Mouse (Mus musculus): Measurements from ENCODE around the gene Slc22a23. TPM values are rescaled to one million over a fixed set of nuclear protein-coding genes. Genes with fewer than 3 reads are reported as not detected.

Gene Slc22a23
- polyA plus RNA-seq, 2 experiments: 9.3 to 21.4 TPM

- no peaks in the 10 kb centered on the region for H3K27me3 ChIP-seq (ENCODE audit: control insufficient read depth, insufficient read depth, low read length)
- H3K36me3 ChIP-seq (replicated peaks; ENCODE audit: control insufficient read depth, insufficient read depth, low read depth): no peaks in the 10 kb centered on the region; the same call in none of the 2 replicates
- H3K4me1 ChIP-seq (replicated peaks; ENCODE audit: control insufficient read depth in 2 of 2, insufficient read depth in 2 of 2, low read length in 1 of 2): peaks cover 0 to 15% of the 10 kb centered on the region in 2 experiments; a peak in 2 of 4 replicates
- H3K4me2 ChIP-seq (ENCODE audit: low read depth): no peak overlapping the region
- H3K4me3 ChIP-seq (ENCODE audit: insufficient read depth in 1 of 2, low read depth in 2 of 2, low read length in 2 of 2): no peak overlapping the region
- DNase-seq (ENCODE audit: low read depth in 3 of 3, low spot score in 3 of 3) (no peak), ATAC-seq (ENCODE audit: insufficient read depth) (no peak)
- whole genome bisulfite sequencing (ENCODE audit: insufficient replicate concordance): 65% methylated on average over 6 of the region's 6 CpGs
- TF ChIP-seq EP300 (IDR thresholded peaks at IDR 0.05; ENCODE audit: low read depth) (no peak), CTCF (IDR thresholded peaks at IDR 0.05; ENCODE audit: low read depth) (no peak)
- no peaks in the 10 kb centered on the region for H3K9me3 ChIP-seq (ENCODE audit: control insufficient read depth, low read length)
- H3K27ac ChIP-seq: no peak overlapping the region
- no peak overlapping the region for H3K9ac ChIP-seq (replicated peaks)
Observed at GRCm38 (mm10) chr13:34232992-34233391, 112.0 kb downstream of the Slc22a23 start.

GRCm38 (mm10) chr13:34228905-34229304 lies 116.1 kb downstream of the Slc22a23 start:
- TF ChIP-seq EP300 (IDR thresholded peaks at IDR 0.05; ENCODE audit: low read depth): no peak
- TF ChIP-seq CTCF (IDR thresholded peaks at IDR 0.05; ENCODE audit: low read depth): no peak
- Histone ChIP-seq H3K4me1 (replicated peaks; ENCODE audit: control insufficient read depth in 2 of 2, insufficient read depth in 2 of 2, low read length in 1 of 2) (peaks cover 0 to 18% of the 10 kb centered on the region in 2 experiments; a peak in 2 of 4 replicates), H3K27ac (no peak overlapping the region), H3K4me3 (ENCODE audit: insufficient read depth in 1 of 2, low read depth in 2 of 2, low read length in 2 of 2) (no peak overlapping the region), H3K9me3 (ENCODE audit: control insufficient read depth, low read length) (no peaks in the 10 kb centered on the region), H3K36me3 (replicated peaks; ENCODE audit: control insufficient read depth, insufficient read depth, low read depth) (peaks cover 2% of the 10 kb centered on the region), H3K27me3 (ENCODE audit: control insufficient read depth, insufficient read depth, low read length) (no peaks in the 10 kb centered on the region), H3K4me2 (ENCODE audit: low read depth) (no peak overlapping the region), H3K9ac (replicated peaks) (no peak overlapping the region)
- peak; percentile 22; the same call in 1 of the 2 replicates for ATAC-seq (ENCODE audit: insufficient read depth)
- 39% methylated on average over 4 of the region's 4 CpGs for WGBS (ENCODE audit: insufficient replicate concordance)
- no peak for DNase-seq (ENCODE audit: low read depth in 3 of 3, low spot score in 3 of 3)

- WGBS (ENCODE audit: insufficient replicate concordance): 57% methylated on average over 12 of the region's 12 CpGs
- no peak for DNase-seq (ENCODE audit: low read depth in 3 of 3, low spot score in 3 of 3)
- no peaks in the 10 kb centered on the region for H3K9me3 ChIP-seq (ENCODE audit: control insufficient read depth, low read length)
- ATAC-seq (ENCODE audit: insufficient read depth): no peak
- H3K27me3 ChIP-seq (ENCODE audit: control insufficient read depth, insufficient read depth, low read length): no peaks in the 10 kb centered on the region
- peak overlapping the region; percentile 6; the same call in 1 of the 2 replicates for H3K4me2 ChIP-seq (ENCODE audit: low read depth)
- H3K9ac ChIP-seq (replicated peaks): no peak overlapping the region
- no peak for TF ChIP-seq CTCF (IDR thresholded peaks at IDR 0.05; ENCODE audit: low read depth)
- no peak for TF ChIP-seq EP300 (IDR thresholded peaks at IDR 0.05; ENCODE audit: low read depth)
- H3K4me3 ChIP-seq (ENCODE audit: insufficient read depth in 1 of 2, low read depth in 2 of 2, low read length in 2 of 2): no peak overlapping the region
- H3K4me1 ChIP-seq (replicated peaks; ENCODE audit: control insufficient read depth in 2 of 2, insufficient read depth in 2 of 2, low read length in 1 of 2): peaks cover 0 to 18% of the 10 kb centered on the region in 2 experiments; a peak in 2 of 4 replicates
- peaks cover 2% of the 10 kb centered on the region; the same call in 1 of the 2 replicates for H3K36me3 ChIP-seq (replicated peaks; ENCODE audit: control insufficient read depth, insufficient read depth, low read depth)
- H3K27ac ChIP-seq: no peak overlapping the region
Observed at GRCm38 (mm10) chr13:34227720-34228661, 117.0 kb downstream of the Slc22a23 start.

- no peak overlapping the region for H3K4me3 ChIP-seq (ENCODE audit: insufficient read depth in 1 of 2, low read depth in 2 of 2, low read length in 2 of 2)
- peaks cover 0 to 18% of the 10 kb centered on the region in 2 experiments; a peak in 2 of 4 replicates for H3K4me1 ChIP-seq (replicated peaks; ENCODE audit: control insufficient read depth in 2 of 2, insufficient read depth in 2 of 2, low read length in 1 of 2)
- 29% methylated on average over 1 of the region's 1 CpGs for WGBS (ENCODE audit: insufficient replicate concordance)
- DNase-seq (ENCODE audit: low read depth in 3 of 3, low spot score in 3 of 3) (no peak), ATAC-seq (ENCODE audit: insufficient read depth) (no peak)
- no peaks in the 10 kb centered on the region for H3K27me3 ChIP-seq (ENCODE audit: control insufficient read depth, insufficient read depth, low read length)
- H3K27ac ChIP-seq: no peak overlapping the region
- H3K9me3 ChIP-seq (ENCODE audit: control insufficient read depth, low read length): no peaks in the 10 kb centered on the region
- no peak overlapping the region for H3K9ac ChIP-seq (replicated peaks)
- no peak overlapping the region for H3K4me2 ChIP-seq (ENCODE audit: low read depth)
- TF ChIP-seq EP300 (IDR thresholded peaks at IDR 0.05; ENCODE audit: low read depth): no peak
- TF ChIP-seq CTCF (IDR thresholded peaks at IDR 0.05; ENCODE audit: low read depth): no peak
- peaks cover 6% of the 10 kb centered on the region for H3K36me3 ChIP-seq (replicated peaks; ENCODE audit: control insufficient read depth, insufficient read depth, low read depth)
Observed at GRCm38 (mm10) chr13:34226940-34227339, 118.0 kb downstream of the Slc22a23 start.

- no peak overlapping the region for H3K9ac ChIP-seq (replicated peaks)
- 79% methylated on average over 7 of the region's 7 CpGs for WGBS (ENCODE audit: insufficient replicate concordance)
- H3K9me3 ChIP-seq (ENCODE audit: control insufficient read depth, low read length): no peaks in the 10 kb centered on the region
- H3K4me2 ChIP-seq (ENCODE audit: low read depth): no peak overlapping the region
- no peaks in the 10 kb centered on the region for H3K27me3 ChIP-seq (ENCODE audit: control insufficient read depth, insufficient read depth, low read length)
- DNase-seq (ENCODE audit: low read depth in 3 of 3, low spot score in 3 of 3) (no peak), ATAC-seq (ENCODE audit: insufficient read depth) (no peak)
- peaks cover 36% of the 10 kb centered on the region for H3K36me3 ChIP-seq (replicated peaks; ENCODE audit: control insufficient read depth, insufficient read depth, low read depth)
- no peak overlapping the region for H3K27ac ChIP-seq
- peaks cover 0 to 2% of the 10 kb centered on the region in 2 experiments; a peak in 1 of 4 replicates for H3K4me1 ChIP-seq (replicated peaks; ENCODE audit: control insufficient read depth in 2 of 2, insufficient read depth in 2 of 2, low read length in 1 of 2)
- TF ChIP-seq EP300 (IDR thresholded peaks at IDR 0.05; ENCODE audit: low read depth) (no peak), CTCF (IDR thresholded peaks at IDR 0.05; ENCODE audit: low read depth) (no peak)
- H3K4me3 ChIP-seq (ENCODE audit: insufficient read depth in 1 of 2, low read depth in 2 of 2, low read length in 2 of 2): no peak overlapping the region
Observed at GRCm38 (mm10) chr13:34222985-34223384, 122.0 kb downstream of the Slc22a23 start.

All from liver, embryonic 14.5 days (tissue).